Mouse (Mus musculus) heart, embryonic 11.5 days (tissue): Measurements from ENCODE around the gene Slc22a18. TPM values are rescaled to one million over a fixed set of nuclear protein-coding genes. Genes with fewer than 3 reads are reported as not detected.

Source experiments
- ATAC-seq: fragments of 200-750 bp; cut with Nextera tagmentation; replicated peaks from 2 replicates; pipeline ENCODE4 v1.8.0; 2017; ENCODE audit warnings: moderate library complexity; ENCODE audit not compliant: insufficient number of reproducible peaks, low FRiP score, low TSS enrichment
- H3K27ac ChIP-seq: fragments of 300-500 bp; sonication (generic); 2 replicates; pipeline ENCODE4 v1.5.1; 2014; ENCODE audit warnings: mild to moderate bottlenecking, low read depth, low read length
- H3K27me3 ChIP-seq: fragments of 300-500 bp; sonication (generic); 2 replicates; pipeline ENCODE4 v1.6.1; 2014; ENCODE audit warnings: mild to moderate bottlenecking, low read length, mixed read lengths; ENCODE audit not compliant: control insufficient read depth, insufficient read depth
- H3K36me3 ChIP-seq: fragments of 300-500 bp; sonication (generic); 2 replicates; pipeline ENCODE4 v1.6.1; 2014; ENCODE audit warnings: mild to moderate bottlenecking, low read length, moderate library complexity, mixed read lengths; ENCODE audit not compliant: control insufficient read depth, insufficient read depth
- H3K4me1 ChIP-seq: fragments of 300-500 bp; sonication (generic); 2 replicates; pipeline ENCODE4 v1.6.1; 2014; ENCODE audit warnings: low read length; ENCODE audit not compliant: control insufficient read depth, insufficient read depth
- H3K4me2 ChIP-seq: fragments of 300-500 bp; sonication (generic); 2 replicates; pipeline ENCODE4 v1.6.1; 2014; ENCODE audit warnings: mild to moderate bottlenecking, moderate library complexity
- H3K4me3 ChIP-seq: fragments of 300-500 bp; sonication (generic); 2 replicates; pipeline ENCODE4 v1.5.1; 2014; ENCODE audit warnings: low read depth, low read length
- H3K9ac ChIP-seq: fragments of 300-500 bp; sonication (generic); 2 replicates; pipeline ENCODE4 v1.6.1; 2014; ENCODE audit warnings: mild to moderate bottlenecking, low read depth, low read length, moderate library complexity
- H3K9me3 ChIP-seq: fragments of 300-500 bp; sonication (generic); replicated peaks from 2 replicates; pipeline ENCODE4 v1.6.1; 2016; ENCODE audit warnings: low read length; ENCODE audit not compliant: control insufficient read depth
- WGBS: fragments of 180-500 bp; shearing (Covaris S2); extraction: QIAGEN DNeasy Blood & Tissue Kit; methylation state at CpG from one replicate; pipeline ENCODE4 v1.1.7; 2014; ENCODE audit not compliant: insufficient replicate concordance; 5-methylcytosine and 5-hydroxymethylcytosine counted together
- polyA plus RNA-seq: library from polyadenylated mRNA; unstranded; fragments of >200 nt; fragmentation: Nextera tagmentation; extraction: Ambion mirVana; gene quantifications from 2 replicates; pipeline ENCODE4 v1.2.1, GENCODE M21; 2014

Slc22a18 gene
- polyA plus RNA-seq, 1 experiment from 2014 or later, result 0.87 TPM

DNA sequence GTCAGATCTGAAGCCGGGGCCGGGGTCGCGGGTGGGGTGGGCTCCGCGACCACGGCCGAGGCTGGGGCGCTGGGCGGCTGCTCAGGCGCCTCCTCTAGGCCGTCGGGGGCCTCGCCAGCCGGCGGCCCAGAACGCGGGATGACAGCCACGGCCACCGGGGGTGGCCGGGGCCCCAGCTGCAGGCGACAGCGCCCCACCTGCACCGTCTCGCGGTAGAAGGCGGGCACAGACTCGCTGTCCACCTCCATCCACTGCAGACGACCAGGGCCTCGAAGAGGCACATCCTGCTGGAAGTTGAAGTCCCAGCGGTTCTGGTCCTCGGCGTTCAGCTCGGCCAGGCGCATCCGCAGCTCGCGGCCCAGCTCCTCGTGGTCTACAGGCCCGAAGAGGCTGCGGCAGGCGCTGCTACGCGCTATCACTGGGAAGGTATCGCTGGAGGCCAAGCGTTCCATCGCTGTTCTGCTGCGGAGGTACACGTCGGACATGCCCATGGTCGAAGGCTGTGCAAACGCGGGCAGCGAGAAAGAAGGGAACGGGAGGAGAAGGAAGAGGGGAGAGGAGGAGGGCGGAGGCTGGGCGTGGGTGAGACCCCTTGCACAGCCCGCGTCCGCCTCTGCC lies 13.2 kb upstream of the Slc22a18 start:
- peak overlapping the region; percentile 83 for H3K27ac ChIP-seq
- WGBS, result 26% methylated on average over 58 of the region's 60 CpGs
- no peak for ATAC-seq
- peaks cover 16% of the 10 kb centered on the region for H3K4me1 ChIP-seq
- no peaks in the 10 kb centered on the region for H3K36me3 ChIP-seq
- H3K4me2 ChIP-seq, result peak overlapping the region; percentile 58
- H3K27me3 ChIP-seq, result peaks cover 12% of the 10 kb centered on the region
- peaks cover 7% of the 10 kb centered on the region for H3K9me3 ChIP-seq
- H3K4me3 ChIP-seq, result peak overlapping the region; percentile 60
- peak overlapping the region; percentile 80 for H3K9ac ChIP-seq

DNA sequence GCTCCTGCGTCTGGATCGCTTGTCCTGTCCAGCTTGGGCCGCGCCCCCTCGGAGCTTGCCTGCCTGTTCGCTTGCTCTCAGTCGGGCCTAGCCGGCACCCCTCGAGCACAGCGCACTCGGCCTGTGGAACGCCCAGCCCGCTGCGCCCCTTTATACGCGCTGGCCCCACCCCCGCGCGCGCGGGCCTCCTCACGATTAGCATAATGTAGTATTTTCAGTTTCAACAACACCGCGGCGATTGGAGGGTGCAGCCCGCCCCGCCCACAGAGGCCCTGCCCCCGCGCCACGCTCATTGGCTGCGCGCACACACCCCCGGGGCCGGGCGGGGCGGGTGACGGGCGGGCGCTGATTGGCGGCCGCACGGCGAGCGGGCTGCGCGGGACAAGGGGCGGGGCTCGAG lies 12.7 kb upstream of the Slc22a18 start, which contains the start of gene Cdkn1c:
TSS of gene Cdkn1c (minus strand) at position 177 of the 400 bp plus-strand sequence.
- peak within 1 kb of the TSS; percentile 58 for H3K4me2 ChIP-seq
- H3K9me3 ChIP-seq, result peaks cover 7% of the 10 kb centered on the region
- H3K36me3 ChIP-seq, result no peaks in the 10 kb centered on the region
- H3K27me3 ChIP-seq, result peaks cover 12% of the 10 kb centered on the region
- H3K9ac ChIP-seq, result peak within 1 kb of the TSS; percentile 80
- ATAC-seq, result peak; percentile 82
- 26% methylated on average over 33 of the region's 48 CpGs for WGBS
- H3K4me1 ChIP-seq, result peaks cover 16% of the 10 kb centered on the region
- peak within 1 kb of the TSS; percentile 60 for H3K4me3 ChIP-seq
- H3K27ac ChIP-seq, result peak within 1 kb of the TSS; percentile 83

DNA sequence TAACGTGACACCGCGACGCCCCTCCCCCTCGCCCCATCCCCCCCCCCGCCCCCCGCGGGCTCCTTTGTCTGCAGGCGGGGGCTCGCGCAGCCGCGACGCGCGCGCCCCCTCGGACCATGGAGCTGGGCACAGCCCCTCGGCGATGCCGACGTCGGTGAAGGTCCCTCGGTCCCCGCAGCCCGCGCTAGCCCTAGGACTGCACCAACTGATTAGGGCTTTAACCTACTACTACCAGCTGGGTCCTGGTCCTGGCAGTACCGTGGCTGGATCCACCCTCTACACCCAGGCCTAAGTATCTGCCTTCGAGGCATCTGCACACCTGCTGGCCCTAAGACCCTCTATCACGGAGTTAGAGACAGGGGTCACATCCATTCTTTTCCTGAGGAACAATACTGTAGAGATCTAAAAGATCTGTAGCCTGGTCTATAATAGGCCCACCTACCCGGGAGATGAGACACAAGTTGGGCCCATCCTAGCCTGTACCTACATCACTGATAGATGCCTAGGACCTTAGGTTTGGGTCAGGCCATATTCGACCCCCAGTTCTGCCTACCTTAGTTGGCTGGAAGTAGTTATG lies 12.2 kb upstream of the Slc22a18 start:
- peak; percentile 47 for ATAC-seq
- peak overlapping the region; percentile 58 for H3K4me2 ChIP-seq
- peak overlapping the region; percentile 62; the same call in 1 of the 2 replicates for H3K9ac ChIP-seq
- WGBS, result 18% methylated on average over 23 of the region's 32 CpGs
- peaks cover 16% of the 10 kb centered on the region for H3K4me1 ChIP-seq
- no peaks in the 10 kb centered on the region for H3K36me3 ChIP-seq
- H3K4me3 ChIP-seq, result peak overlapping the region; percentile 60
- H3K27me3 ChIP-seq, result peaks cover 12% of the 10 kb centered on the region
- peak overlapping the region; percentile 70 for H3K27ac ChIP-seq
- peaks cover 7% of the 10 kb centered on the region for H3K9me3 ChIP-seq

DNA sequence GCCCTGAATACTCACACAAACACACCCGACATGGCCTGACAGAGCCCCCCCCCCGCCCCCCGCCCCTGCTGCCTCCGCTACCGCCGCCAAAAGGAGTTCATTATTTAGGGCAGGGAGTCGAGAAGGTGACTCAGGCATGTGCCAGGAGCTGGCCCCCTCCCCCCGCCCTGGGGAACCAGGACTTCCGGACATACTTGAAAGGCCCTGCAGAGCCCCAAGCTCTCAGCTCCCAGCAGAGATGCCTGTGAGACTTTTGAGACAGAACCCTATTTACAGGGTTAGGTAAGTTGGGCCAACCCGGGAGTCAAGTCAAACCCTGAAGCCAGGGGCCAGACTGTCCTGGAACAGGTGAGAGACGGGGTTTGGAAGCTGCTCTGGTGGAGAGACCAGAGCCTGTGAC lies 11.6 kb upstream of the Slc22a18 start:
- Histone ChIP-seq H3K9ac (no peak overlapping the region; the same call in 1 of the 2 replicates), H3K4me1 (peaks cover 16% of the 10 kb centered on the region), H3K27me3 (peaks cover 12% of the 10 kb centered on the region), H3K4me3 (no peak overlapping the region), H3K27ac (no peak overlapping the region), H3K36me3 (no peaks in the 10 kb centered on the region), H3K4me2 (no peak overlapping the region; the same call in none of the 2 replicates), H3K9me3 (peaks cover 7% of the 10 kb centered on the region)
- ATAC-seq, result no peak
- 37% methylated on average over 11 of the region's 11 CpGs for WGBS

DNA sequence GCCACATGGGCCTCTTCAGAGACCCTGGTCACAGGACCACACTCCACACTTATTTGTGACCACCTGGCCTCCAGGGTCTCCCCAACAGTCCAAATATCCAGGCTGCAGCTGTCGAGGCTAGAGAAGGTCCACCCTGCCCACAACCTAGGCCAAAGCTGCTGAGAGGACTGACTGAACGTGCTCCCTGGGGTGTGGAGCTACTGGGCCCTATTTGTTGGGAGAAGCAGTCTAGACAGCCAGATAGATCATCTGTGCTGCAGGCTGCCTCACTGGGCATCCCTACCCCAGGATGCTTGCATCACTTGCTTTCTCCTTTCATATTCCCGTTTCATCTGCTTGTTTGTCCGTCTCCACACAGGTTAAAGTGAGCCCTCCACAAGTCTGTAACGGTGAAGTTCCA lies 11.0 kb upstream of the Slc22a18 start:
- Histone ChIP-seq H3K4me2 (no peak overlapping the region), H3K9ac (no peak overlapping the region), H3K4me3 (no peak overlapping the region), H3K9me3 (peaks cover 7% of the 10 kb centered on the region), H3K27me3 (peaks cover 12% of the 10 kb centered on the region), H3K4me1 (peaks cover 16% of the 10 kb centered on the region), H3K27ac (no peak overlapping the region), H3K36me3 (no peaks in the 10 kb centered on the region)
- WGBS, result 67% methylated on average over 5 of the region's 5 CpGs
- no peak for ATAC-seq

DNA sequence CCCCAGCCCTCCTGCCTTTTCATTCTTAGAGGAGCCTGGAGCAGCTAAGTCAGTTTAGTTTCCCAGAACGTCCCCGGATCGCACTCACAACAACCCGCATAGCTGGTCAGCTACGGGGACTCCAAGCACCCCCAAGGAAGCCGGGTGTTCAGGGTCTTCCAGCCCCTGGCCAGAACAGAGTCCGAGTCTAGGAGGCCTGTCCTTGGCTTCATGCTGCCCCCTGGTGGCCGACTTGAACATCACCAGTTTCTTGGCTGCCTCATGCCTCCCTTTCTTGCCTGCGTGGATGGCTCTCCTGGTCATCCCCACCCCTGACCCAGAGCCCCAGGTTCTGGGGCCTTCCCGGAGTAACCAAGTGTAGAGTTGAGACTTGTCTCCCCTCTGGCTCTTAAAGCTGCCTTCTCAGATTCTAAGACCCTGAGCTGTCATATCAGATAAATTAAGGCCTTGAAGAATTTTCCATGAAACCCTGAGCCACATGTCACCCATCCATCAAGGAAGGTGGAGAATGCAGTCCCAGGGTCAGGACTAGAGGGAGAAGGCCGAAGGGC lies 9.6 kb upstream of the Slc22a18 start:
- Histone ChIP-seq H3K4me1 (peaks cover 21% of the 10 kb centered on the region), H3K36me3 (no peaks in the 10 kb centered on the region), H3K27me3 (peaks cover 9% of the 10 kb centered on the region), H3K4me3 (no peak overlapping the region), H3K9me3 (peaks cover 7% of the 10 kb centered on the region), H3K27ac (no peak overlapping the region), H3K9ac (no peak overlapping the region), H3K4me2 (peak overlapping the region; percentile 83)
- 24% methylated on average over 11 of the region's 11 CpGs for WGBS
- ATAC-seq, result no peak

DNA sequence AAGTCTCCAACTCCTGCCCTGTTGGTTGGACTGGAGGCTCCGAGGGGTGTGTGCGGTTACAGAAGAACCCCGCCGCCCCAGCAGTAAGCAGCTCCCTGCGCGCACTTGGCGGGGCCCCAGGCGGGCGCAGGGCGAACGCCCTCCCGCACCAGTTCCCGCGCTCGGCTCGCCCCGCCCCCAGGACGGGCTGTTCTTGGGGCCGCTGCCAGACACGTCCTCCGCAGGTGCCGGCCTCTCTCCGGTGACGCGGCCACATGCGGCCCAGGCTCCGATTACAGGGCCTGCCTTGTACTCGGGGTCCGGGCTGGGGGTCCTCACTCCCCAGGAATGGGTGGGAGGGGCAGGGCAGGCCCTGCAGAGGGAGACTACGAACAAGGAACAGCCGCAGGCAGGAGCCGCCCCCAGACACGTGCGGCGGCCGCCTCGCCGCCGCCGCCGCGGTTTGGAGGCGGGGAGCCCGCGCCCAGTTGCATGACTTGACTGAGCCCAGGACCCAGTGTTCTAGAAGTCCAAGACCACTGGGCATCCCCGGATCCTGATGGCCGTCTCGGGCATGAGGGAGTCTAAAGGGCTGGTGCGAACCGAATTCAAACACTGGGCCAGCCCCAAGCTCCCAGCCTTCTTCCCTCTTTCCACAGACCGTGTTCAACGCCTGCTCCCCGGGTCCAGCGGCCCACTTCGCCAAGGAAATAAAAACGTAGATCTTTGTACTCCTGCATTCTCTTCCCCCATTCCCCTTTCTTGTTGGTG lies 8.6 kb upstream of the Slc22a18 start:
- ATAC-seq, result no peak
- Histone ChIP-seq H3K9me3 (peaks cover 7% of the 10 kb centered on the region), H3K4me1 (peaks cover 26% of the 10 kb centered on the region), H3K4me3 (peak overlapping the region; percentile 42), H3K36me3 (no peaks in the 10 kb centered on the region), H3K27me3 (peaks cover 9% of the 10 kb centered on the region), H3K4me2 (peak overlapping the region; percentile 83), H3K9ac (peak overlapping the region; percentile 68), H3K27ac (peak overlapping the region; percentile 46; the same call in 1 of the 2 replicates)
- WGBS, result 14% methylated on average over 54 of the region's 56 CpGs

DNA sequence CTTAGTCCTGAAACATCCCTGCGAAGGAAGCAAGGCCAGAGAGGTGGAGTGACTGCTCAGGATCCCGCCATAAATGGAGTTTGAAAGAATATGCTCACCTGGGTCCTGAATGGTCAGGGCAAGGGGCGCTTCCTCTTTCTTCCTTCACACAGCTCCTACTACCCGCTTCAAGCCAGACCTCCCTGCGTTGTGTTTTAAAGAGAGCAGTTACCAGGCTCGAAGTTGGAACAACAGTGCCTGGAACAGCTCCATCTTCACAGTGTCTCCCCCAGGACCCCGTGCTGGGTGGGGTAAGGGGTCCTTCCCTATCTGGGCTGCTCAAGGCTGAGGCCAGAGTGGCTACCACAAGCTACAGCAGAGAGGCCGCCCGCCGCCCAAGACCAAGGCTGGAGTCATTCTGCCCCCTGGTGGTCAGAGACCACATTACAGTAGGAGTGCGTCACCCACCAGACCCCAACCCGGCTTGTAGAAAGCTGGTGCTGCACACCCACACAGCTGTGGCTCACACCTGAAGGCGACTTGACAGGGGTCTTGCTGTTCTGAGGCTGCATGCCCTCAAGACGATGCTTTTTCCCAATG lies 7.3 kb upstream of the Slc22a18 start:
- ATAC-seq, result no peak
- H3K9ac ChIP-seq, result peak overlapping the region; percentile 28; the same call in 1 of the 2 replicates
- peak overlapping the region; percentile 19; the same call in 1 of the 2 replicates for H3K4me2 ChIP-seq
- peaks cover 9% of the 10 kb centered on the region; the same call in 1 of the 2 replicates for H3K27me3 ChIP-seq
- no peaks in the 10 kb centered on the region for H3K36me3 ChIP-seq
- WGBS, result 30% methylated on average over 14 of the region's 14 CpGs
- no peaks in the 10 kb centered on the region for H3K9me3 ChIP-seq
- no peak overlapping the region for H3K4me3 ChIP-seq
- H3K27ac ChIP-seq, result no peak overlapping the region
- peaks cover 26% of the 10 kb centered on the region for H3K4me1 ChIP-seq
